Mouse (Mus musculus) macrophage (primary cell): ENCODE data around the gene Ccdc33. TPM values are rescaled to one million over a fixed set of nuclear protein-coding genes. Genes with fewer than 3 reads are reported as not detected.

ENCODE experiments used
- H3K27ac ChIP-seq: fragments of 350-480 bp; formaldehyde crosslinking; 2 replicates; pipeline ENCODE4 v1.9.0; 2021
- H3K36me3 ChIP-seq: fragments of 350-480 bp; formaldehyde crosslinking; 2 replicates; pipeline ENCODE4 v1.9.0; 2021; ENCODE audit errors: inconsistent target
- H3K4me3 ChIP-seq: fragments of 350-480 bp; formaldehyde crosslinking; 2 replicates; pipeline ENCODE4 v1.9.0; 2021; ENCODE audit errors: inconsistent target
- H3K79me2 ChIP-seq: fragments of 350-480 bp; formaldehyde crosslinking; 2 replicates; pipeline ENCODE4 v1.9.0; 2021; ENCODE audit errors: inconsistent target
- WGBS: methylation state at CpG from one replicate; pipeline ENCODE4 v1.1.7; 2026; ENCODE audit warnings: inconsistent platforms; ENCODE audit not compliant: missing documents; 5-methylcytosine and 5-hydroxymethylcytosine counted together
- polyA plus RNA-seq: library from polyadenylated mRNA; stranded (reverse); fragments of 250-400 nt; gene quantifications from 3 replicates; pipeline ENCODE4 v1.2.4, GENCODE M21; 2018; ENCODE audit warnings: inconsistent platforms

Gene Ccdc33
- polyA plus RNA-seq, 1 experiment from 2014 or later = not detected

DNA sequence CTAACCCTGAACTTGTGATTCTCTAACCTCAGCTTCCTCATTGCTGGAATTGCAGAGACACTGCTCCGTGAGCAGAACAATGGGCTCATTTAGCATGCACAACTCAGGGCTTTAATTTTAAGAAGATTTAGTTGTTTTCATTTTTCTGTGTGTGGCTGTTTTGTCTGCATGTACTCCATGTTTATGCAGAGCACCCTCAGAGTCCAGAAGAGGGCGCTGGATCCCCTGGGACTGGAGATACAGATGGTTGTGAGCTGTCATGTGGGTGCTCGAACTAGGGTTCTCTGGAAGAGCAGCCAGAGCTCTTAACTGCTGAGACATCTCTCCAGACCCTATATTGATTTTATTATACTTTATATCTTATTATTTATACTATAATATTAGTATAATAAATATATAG is 109.0 kb downstream of the Ccdc33 start:
- H3K27ac ChIP-seq = no peak overlapping the region
- H3K36me3 ChIP-seq = no peaks in the 10 kb centered on the region
- 88% methylated on average over 3 of the region's 3 CpGs for WGBS
- H3K79me2 ChIP-seq = no peaks in the 10 kb centered on the region
- H3K4me3 ChIP-seq = no peak overlapping the region

DNA sequence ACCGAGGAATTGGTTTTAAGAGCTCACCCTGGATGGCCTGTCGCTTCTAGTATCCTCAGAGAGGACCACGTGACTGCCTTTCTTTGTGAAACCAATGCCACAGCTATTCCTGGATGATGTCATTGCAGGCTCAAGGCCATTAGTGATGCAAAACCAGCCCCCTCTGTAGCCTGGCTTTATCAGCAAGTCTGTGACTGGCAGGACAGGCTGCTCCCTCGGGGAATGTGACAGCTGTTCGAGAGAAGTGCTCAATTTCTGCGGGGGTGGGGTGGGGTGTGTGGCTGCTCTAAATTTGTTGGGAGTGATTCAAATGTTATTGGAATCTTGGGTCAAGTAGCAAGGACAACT is 109.6 kb downstream of the Ccdc33 start:
- H3K79me2 ChIP-seq = no peaks in the 10 kb centered on the region
- no peak overlapping the region for H3K27ac ChIP-seq
- WGBS = 76% methylated on average over 6 of the region's 6 CpGs
- H3K36me3 ChIP-seq = no peaks in the 10 kb centered on the region
- no peak overlapping the region for H3K4me3 ChIP-seq

DNA sequence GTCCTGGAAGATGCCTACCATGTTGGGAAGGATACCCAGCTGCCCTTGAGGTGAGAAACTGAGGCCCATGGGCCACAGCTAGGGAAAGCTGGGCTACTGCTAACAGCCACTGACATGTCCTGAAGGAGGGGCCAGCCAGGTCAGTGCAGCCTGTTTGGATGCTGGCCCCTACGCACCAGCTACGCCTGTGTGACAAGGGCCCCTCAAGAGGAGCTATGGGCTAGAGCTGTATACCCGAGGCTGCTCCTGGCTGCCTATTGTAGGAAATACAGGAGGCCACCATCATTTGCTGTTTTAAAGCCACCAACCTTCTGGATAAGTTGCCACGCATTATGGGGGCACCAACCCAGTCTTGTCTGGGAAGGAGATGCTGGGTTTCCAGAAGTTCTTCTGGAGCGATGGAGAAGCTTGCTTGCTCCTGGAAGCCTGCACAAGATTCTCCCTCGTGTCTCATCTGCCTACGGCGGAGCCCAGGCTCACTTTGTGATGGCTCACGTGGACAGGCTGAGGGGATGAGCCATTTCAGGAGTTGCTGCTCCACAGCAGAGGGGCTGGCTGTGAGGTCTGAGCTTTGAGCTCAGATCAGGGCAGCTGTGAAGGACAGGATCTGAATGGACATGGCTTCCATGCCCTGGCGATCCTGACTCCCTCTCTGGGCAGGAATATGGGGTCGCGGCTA is 110.1 kb downstream of the Ccdc33 start:
- Histone ChIP-seq H3K79me2 (no peaks in the 10 kb centered on the region), H3K27ac (no peak overlapping the region), H3K4me3 (no peak overlapping the region), H3K36me3 (no peaks in the 10 kb centered on the region)
- 92% methylated on average over 12 of the region's 12 CpGs for WGBS

DNA sequence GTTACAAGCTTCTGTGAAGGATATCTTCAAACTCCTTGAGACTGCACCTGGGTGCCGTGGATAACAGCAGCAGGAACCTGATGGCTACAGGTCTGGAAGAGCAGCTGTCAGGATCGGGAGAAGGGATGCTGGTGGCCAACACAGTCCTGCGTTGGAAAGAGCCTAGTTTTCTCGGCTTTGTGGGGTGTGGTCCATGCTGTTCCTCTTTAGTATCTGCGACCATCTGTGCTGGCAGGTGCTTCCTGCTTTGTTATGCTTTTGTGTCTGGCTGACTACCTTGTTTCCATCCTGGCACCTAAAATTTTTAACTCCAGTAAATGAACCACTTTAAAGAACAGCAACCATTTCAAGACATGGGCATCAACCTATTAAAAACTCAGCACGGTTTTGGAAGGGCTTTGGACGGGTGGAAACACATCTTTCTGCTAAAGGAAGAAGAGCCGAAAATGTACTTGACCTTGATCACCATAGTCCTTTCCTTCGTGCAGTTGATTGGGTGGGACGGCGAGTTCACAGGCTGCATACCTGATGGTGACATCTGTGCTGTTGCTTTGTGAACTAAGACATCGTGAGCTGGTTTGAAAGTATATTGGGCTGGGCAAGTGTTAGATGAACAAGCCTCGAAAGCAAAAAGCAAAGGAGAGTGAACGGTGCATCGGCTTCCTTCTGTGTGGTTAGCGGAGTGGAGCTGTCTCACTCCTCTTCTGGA is 112.7 kb downstream of the Ccdc33 start, which contains the start of gene Cyp11a1:
TSS of gene Cyp11a1 (plus strand) at position 659 of the 709 bp plus-strand sequence.
- H3K27ac ChIP-seq = no peak within 1 kb of the TSS
- WGBS = 65% methylated on average over 16 of the region's 16 CpGs

DNA sequence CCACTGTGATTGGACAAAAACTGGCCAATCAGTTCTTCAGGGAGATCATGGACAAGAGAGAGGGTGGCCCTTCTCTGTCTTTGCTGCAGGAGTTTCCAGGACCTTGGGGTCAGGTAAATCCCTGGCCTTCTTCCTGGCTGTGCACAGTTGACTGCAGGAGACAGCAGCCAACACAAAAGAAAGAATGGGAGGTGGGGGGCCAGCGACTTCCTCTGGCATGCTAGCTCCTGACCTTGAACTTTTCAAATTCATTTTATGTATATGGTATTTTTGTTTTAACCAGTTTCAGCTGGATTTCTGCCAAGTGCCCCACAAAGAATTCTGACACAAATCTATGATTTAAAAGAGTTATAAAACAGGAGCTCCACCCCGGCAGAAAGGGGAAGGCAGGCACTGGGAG is 115.4 kb downstream of the Ccdc33 start:
- no peak overlapping the region for H3K4me3 ChIP-seq
- 17% methylated on average over 2 of the region's 2 CpGs for WGBS
- no peaks in the 10 kb centered on the region for H3K36me3 ChIP-seq
- H3K79me2 ChIP-seq = no peaks in the 10 kb centered on the region
- H3K27ac ChIP-seq = no peak overlapping the region

More for the DNA sequence above, 112.7 kb downstream of the Ccdc33 start, which contains the start of gene Cyp11a1:
- H3K79me2 ChIP-seq = no peaks in the 10 kb centered on the region
- H3K4me3 ChIP-seq = no peak within 1 kb of the TSS
- no peaks in the 10 kb centered on the region for H3K36me3 ChIP-seq

DNA sequence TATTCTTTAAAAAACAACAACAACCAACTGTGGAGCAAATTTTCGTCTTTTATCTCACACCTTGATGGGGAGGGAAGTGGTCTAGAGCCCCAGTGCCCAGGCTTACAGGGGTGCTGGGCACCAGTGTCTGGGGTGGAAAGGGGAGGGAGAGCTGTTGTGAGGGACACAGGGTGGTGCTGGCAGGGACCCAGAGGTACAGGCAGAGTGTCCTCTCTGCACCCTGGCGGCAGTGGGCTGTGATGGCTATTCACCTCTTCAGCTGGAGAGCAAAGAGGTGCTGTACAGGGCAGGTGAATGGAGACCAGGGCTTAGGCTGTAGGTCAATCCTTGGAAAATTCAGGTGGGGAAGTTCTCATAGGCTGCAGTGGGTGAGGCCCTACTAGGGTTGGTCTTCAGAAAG is 118.9 kb downstream of the Ccdc33 start:
- H3K27ac ChIP-seq = no peak overlapping the region
- H3K79me2 ChIP-seq = no peaks in the 10 kb centered on the region
- no peaks in the 10 kb centered on the region for H3K36me3 ChIP-seq
- no peak overlapping the region for H3K4me3 ChIP-seq
- 58% methylated on average over 2 of the region's 2 CpGs for WGBS

DNA sequence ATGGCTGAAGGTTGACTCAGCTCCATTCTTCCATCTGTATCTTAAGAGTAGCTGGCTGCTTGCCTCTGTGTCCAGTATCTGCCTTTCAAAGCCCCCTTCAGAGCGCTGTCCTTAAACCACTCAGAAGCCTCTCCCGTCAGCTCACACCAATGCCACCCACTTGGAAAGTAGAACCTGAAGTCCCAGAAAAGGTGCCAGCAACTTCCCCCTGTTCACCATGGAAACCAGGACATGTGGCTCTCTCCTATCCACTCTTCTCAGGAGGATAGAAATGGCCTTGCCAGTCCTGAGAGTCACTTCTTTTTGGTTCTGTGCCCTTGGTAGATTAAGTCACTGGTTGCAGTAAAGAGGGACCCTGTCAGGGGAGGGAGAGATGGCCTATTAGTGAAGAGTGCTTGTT is 119.9 kb downstream of the Ccdc33 start:
- 70% methylated on average over 2 of the region's 2 CpGs for WGBS
- no peaks in the 10 kb centered on the region for H3K36me3 ChIP-seq
- no peak overlapping the region for H3K4me3 ChIP-seq
- no peaks in the 10 kb centered on the region for H3K79me2 ChIP-seq
- H3K27ac ChIP-seq = no peak overlapping the region

DNA sequence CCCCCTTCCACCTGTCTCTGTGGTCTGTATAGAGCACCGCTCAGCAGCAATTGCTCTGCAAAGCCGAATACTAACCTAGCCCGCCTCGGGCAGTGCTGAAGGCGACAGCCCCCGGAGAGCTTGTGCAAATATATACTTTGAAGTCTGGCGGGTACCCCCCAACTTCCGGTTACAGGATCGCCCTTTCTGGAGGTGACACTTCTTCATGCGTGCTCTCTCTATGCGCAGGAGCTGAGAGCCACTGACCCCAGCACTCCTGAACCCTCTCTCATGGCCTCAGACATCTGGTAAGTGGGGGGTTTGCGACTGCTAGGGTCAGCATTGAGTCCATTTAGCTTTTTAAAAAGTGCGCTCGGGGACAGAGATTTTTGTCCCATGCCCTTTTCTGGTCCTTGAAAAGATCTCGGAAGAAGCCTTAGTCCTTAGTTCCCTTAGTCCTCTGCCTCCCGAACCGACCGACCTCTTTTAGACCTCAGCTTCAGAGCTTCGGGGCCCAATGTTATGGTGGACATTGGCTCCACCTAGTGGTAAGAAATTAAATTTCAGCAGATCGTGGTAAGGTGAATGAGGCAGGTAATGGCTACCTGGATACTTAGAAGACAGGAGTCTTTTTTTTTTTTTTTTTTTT is 120.5 kb downstream of the Ccdc33 start:
- no peak overlapping the region for H3K4me3 ChIP-seq
- 7% methylated on average over 20 of the region's 20 CpGs for WGBS
- no peak overlapping the region for H3K27ac ChIP-seq
- H3K36me3 ChIP-seq = no peaks in the 10 kb centered on the region
- no peaks in the 10 kb centered on the region for H3K79me2 ChIP-seq

DNA sequence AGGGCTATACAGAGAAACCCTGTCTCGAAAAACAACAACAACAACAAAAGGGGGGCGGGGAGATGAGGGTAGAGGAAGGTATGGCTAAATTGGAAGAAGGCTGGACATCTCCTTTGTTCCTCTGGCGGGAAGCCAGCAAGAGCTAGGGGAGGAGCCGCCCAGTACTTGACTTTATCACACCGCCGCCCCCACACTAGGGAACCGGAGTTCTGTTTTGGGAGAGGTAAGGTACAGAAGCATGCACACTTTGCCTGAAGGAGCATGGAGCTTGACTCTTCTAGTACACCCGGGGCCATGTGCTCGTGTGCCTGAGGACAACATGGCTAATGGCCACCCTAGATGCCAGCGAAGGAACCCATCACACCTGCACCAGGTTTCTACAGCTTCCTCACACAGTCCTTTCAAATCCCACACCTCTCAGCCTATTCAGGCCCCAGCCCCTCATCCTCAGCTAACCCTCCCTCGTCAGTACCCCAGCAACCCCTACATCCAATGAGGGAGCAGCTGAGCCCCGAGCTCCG is 121.1 kb downstream of the Ccdc33 start:
- WGBS = 46% methylated on average over 13 of the region's 13 CpGs
- H3K79me2 ChIP-seq = no peaks in the 10 kb centered on the region
- H3K36me3 ChIP-seq = no peaks in the 10 kb centered on the region
- no peak overlapping the region for H3K27ac ChIP-seq
- no peak overlapping the region for H3K4me3 ChIP-seq

DNA sequence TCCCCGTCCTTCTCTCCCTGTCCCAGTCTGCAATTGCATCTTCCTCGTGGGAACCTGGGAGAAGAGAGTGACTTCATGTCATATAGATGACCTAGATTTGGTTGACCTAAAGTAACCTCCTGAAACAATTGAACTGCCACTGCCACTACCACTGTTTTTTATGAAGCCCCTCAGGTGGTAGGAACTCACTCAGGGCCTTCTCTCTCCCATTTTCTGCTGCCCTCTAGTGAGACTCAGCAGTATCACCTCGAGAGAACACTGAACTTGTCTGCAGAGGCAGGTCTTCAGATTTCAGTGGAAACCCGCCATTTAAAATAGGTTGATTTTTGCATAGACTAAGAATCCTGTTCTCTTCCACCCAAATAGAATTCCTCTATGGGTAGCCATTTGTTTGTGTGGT is 123.3 kb downstream of the Ccdc33 start:
- Histone ChIP-seq H3K36me3 (no peaks in the 10 kb centered on the region), H3K4me3 (no peak overlapping the region), H3K27ac (no peak overlapping the region), H3K79me2 (no peaks in the 10 kb centered on the region)
- 63% methylated on average over 4 of the region's 4 CpGs for WGBS

DNA sequence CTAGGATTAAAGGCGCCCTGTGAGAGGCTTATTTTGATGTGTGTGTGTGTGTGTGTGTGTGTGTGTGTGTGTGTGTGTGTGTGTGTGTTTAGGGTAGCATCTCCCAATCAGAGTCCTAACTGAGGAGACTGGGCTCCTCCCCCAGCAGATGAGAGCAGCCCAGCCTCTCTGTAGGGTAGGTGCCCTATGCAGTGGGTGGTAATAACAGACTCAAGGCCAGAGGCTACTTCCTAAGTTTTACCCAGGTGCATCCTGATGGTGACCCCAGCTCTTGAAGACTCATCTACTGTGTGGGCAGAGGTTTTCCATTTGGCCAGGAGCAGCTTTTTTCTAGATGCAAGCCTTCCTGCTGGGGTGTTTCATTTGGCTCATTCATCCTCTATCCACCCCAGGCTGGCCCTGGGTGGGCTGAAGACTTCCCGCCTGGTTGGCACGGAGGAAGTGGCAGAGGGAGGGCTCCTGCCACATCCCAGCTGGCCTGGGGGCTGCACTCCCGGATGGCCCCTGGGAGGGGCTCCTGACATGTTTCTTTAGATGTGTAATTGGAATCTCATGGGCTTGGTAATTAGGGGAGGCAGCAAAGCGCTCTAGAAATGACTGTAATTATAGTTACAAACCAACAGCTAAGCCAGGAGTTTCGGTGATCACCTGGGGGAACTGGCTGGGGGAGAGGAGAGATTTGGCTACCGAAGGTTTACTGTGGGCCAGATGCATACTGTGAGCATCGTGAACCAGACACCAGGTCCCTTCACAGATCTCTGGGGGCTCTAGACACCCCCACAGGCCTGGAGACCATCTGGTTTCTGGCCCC is 125.6 kb downstream of the Ccdc33 start:
- WGBS = 58% methylated on average over 8 of the region's 8 CpGs
- Histone ChIP-seq H3K36me3 (no peaks in the 10 kb centered on the region), H3K27ac (no peak overlapping the region), H3K79me2 (no peaks in the 10 kb centered on the region), H3K4me3 (no peak overlapping the region)

DNA sequence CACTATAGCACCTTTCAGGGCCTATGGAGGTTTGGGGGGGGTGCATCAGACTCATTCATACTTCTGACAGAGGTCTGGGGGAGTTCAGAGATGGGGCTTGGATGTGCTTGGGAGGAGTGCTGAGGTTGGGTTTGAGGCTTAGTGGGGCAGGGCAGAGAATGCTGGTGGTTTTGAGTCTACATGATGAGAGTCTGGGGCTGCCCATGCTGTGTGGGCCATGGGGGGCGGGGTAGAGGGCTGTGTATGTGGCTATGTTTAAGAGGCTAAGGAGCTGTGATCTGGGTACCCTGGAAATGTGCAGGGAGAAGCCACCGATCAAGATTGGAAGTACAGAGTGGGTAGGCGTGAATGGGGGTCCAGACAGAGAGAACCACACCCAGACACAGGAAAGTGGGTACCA is 126.6 kb downstream of the Ccdc33 start:
- H3K4me3 ChIP-seq = no peak overlapping the region
- no peaks in the 10 kb centered on the region for H3K79me2 ChIP-seq
- WGBS = 93% methylated on average over 3 of the region's 3 CpGs
- H3K36me3 ChIP-seq = no peaks in the 10 kb centered on the region
- no peak overlapping the region for H3K27ac ChIP-seq

DNA sequence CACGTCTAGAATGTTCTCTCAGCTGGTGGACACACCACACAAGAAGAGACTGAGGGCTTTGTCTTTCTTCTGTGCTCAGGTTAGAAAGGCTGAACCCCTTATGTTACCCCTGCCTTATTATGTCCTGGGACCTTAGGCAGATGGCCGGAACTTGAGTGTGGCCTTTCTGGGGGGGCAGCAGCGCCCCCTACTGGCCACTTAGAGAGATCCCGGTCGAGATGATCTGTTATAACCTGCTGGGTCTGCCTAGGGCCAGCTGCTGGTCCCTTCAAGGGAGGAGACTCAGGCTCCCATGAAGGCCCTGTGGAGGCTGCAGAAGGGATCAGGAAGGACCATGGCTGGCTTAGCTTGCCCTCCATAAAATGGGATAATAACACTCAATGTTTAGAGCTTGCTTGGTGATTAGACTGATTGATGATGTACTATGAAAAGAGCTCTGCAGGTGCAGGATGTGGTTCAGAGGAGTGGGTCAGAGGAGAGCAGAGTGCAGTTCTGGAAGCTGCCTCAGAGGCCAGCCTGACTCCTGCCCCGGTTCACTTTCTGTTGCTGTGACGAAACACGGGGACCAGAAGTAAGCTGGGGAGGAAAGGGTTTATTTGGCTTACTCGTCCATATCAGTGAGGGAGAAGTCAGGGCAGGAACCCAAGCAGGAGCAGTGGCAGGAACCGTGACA is 128.0 kb downstream of the Ccdc33 start:
- WGBS = 27% methylated on average over 10 of the region's 10 CpGs
- no peaks in the 10 kb centered on the region for H3K36me3 ChIP-seq
- H3K79me2 ChIP-seq = no peaks in the 10 kb centered on the region
- H3K4me3 ChIP-seq = no peak overlapping the region
- H3K27ac ChIP-seq = no peak overlapping the region

DNA sequence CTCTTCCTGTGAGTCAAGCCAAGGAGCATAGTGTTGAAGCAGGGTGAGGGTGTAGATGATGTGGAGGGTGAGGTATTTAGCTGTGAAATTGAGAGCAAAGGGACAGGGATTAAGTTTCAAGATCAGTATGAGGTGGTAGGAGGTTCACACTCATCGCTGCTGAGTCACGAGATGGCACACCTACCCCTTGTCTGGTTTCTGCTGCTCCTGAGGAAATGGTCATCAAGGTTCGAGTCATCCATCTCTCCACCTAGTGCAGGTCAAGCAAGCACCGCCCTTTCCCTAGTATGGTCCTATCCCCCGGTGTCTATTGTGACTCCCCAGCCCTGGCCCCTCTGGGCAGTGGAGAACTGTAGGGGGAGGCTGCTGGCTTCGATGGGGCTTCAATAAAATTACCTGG is 129.3 kb downstream of the Ccdc33 start:
- no peaks in the 10 kb centered on the region for H3K36me3 ChIP-seq
- no peak overlapping the region for H3K4me3 ChIP-seq
- WGBS = 88% methylated on average over 6 of the region's 6 CpGs
- H3K79me2 ChIP-seq = no peaks in the 10 kb centered on the region
- H3K27ac ChIP-seq = no peak overlapping the region
